ENCODE assay signal across 16 mouse cellular contexts in the genomic region with DNA sequence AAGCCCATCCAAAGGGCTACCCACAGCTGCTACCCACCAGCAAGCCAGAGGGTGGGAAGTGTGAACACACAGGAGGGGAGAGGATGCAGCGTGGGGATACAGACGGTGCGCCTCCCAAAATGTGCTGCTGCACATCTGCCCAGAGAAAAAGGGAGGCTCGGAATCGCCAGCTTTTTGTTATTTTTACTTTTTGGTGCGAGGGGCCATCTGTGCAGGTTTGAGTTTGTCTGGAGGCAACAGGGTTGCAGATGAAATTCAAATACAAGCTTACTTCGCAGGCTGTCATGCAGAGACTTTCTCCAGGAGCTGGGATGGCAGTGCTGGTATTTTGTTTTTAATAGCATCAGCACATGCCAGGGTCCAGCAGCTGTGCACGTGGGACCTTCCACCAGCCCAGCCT. TPM values are rescaled to one million over a fixed set of nuclear protein-coding genes. Genes with fewer than 3 reads are reported as not detected.
DNase-seq lines count a peak whose midpoint lies in the region; ATAC-seq and TF ChIP-seq lines count a peak whose summit lies in the region.
"Had no signal": no experiment of that assay in that cellular context is flagged by ENCODE, and none has a peak within 500 bp of the region (broad histone marks: within the 10 kb centered on the region; RNA-seq: fewer than 3 reads in every experiment).

No protein-coding gene starts in this region.

- peak overlapping the region; percentile 60; the same call in 1 of the 2 replicates for H3K4me2 ChIP-seq in CH12.LX (ENCODE audit: insufficient read depth, low read depth, poor library complexity, severe bottlenecking)
- H3K4me2 ChIP-seq in kidney, embryonic 16.5 days (replicated peaks; ENCODE audit: low read depth, low read length) = no peak overlapping the region
- H3K4me2 ChIP-seq: forebrain, embryonic 15.5 days; hindbrain, embryonic 13.5 days; liver, embryonic 15.5 days had no signal

- no peaks in the 10 kb centered on the region for H3K36me3 ChIP-seq in CH12.LX (replicated peaks in 1 of 2; ENCODE audit: control insufficient read depth in 1 of 2, insufficient read depth in 1 of 2, low read length in 1 of 2)
- no peaks in the 10 kb centered on the region for H3K36me3 ChIP-seq in kidney, embryonic 16.5 days (ENCODE audit: insufficient read depth, low read length)
- H3K36me3 ChIP-seq: forebrain, embryonic 15.5 days; hindbrain, embryonic 13.5 days; liver, embryonic 15.5 days had no signal

- no peak for TF ChIP-seq EP300 in CH12.LX (IDR thresholded peaks at IDR 0.05; ENCODE audit: low read length)

- peaks cover 25 to 68% of the 10 kb centered on the region in 2 experiments for H3K4me1 ChIP-seq in CH12.LX (ENCODE audit: control insufficient read depth in 1 of 2, insufficient read depth in 2 of 2)
- peaks cover 14% of the 10 kb centered on the region for H3K4me1 ChIP-seq in kidney, embryonic 16.5 days (ENCODE audit: insufficient read depth, low read length)
- peaks cover 7% of the 10 kb centered on the region; the same call in 1 of the 2 replicates for H3K4me1 ChIP-seq in lung, adult 2 months (ENCODE audit: control insufficient read depth, insufficient read depth, low read length)

- no peak for TF ChIP-seq RAD21 in CH12.LX (IDR thresholded peaks at IDR 0.05; ENCODE audit: low read depth, low read length)

- in situ Hi-C loops in CH12.LX (cut with MboI; ENCODE audit: low pct_ligation_motif_present, low pct_unique_long_range_greater_than_20kb, low sequenced_read_pairs) = no loop called here

- no peak for TF ChIP-seq CTCF in CH12.LX (conservative IDR thresholded peaks at IDR 0.05 in 1 of 2, IDR thresholded peaks at IDR 0.05 in 1 of 2; ENCODE audit: low read depth in 2 of 2, low read length in 2 of 2)
- TF ChIP-seq CTCF in lung, adult 2 months (IDR thresholded peaks at IDR 0.05; ENCODE audit: insufficient read depth, low read length) = no peak

- intact Hi-C loops in left cerebral cortex, postnatal 25 days (cut with DNase I) = loop anchor here (2.0 kb wide), 1 partner anchor 81 kb away; no protein-coding TSS in a partner anchor

- TF ChIP-seq POLR2A in CH12.LX (IDR thresholded peaks at IDR 0.05; ENCODE audit: low read depth, low read length) = no peak
- TF ChIP-seq POLR2A in lung, adult 2 months (IDR thresholded peaks at IDR 0.05; ENCODE audit: borderline replicate concordance, extremely low read depth, low read depth, low read length) = no peak

- DNase-seq in CH12.LX (ENCODE audit: extremely low read depth) = no peak
- DNase-seq in layer of hippocampus, adult 9-11 months = peak; percentile 66
- DNase-seq in left cerebral cortex, postnatal 25 days (ENCODE audit: low spot score in 2 of 2) = peak; percentile 58 to 92
- DNase-seq in thymus, postnatal 36 days = no peak
- no peak for DNase-seq in lung, adult 2 months
- DNase-seq in adrenal gland, adult 18-20 months (ENCODE audit: low spot score in 2 of 2) = no peak
- DNase-seq: cerebellum, postnatal 10 days; gastrocnemius, postnatal 25 days; heart, postnatal 14 days; thymus, adult 2 months had no signal

- peak overlapping the region; percentile 31; the same call in 1 of the 2 replicates for H3K9ac ChIP-seq in CH12.LX (ENCODE audit: insufficient read depth, low read depth)
- no peak overlapping the region for H3K9ac ChIP-seq in kidney, embryonic 16.5 days (replicated peaks; ENCODE audit: low read length)
- H3K9ac ChIP-seq: forebrain, embryonic 15.5 days; hindbrain, embryonic 13.5 days; liver, embryonic 15.5 days had no signal

- H3K27ac ChIP-seq in CH12.LX (ENCODE audit: insufficient read depth, low read depth) = no peak overlapping the region
- H3K27ac ChIP-seq in kidney, embryonic 16.5 days (ENCODE audit: low read length) = no peak overlapping the region
- H3K27ac ChIP-seq: forebrain, embryonic 15.5 days; hindbrain, embryonic 13.5 days; liver, embryonic 15.5 days had no signal

- ATAC-seq in frontal cortex, adult (ENCODE audit: low TSS enrichment) = peak; percentile 55
- no peak for ATAC-seq in kidney, embryonic 16.5 days (ENCODE audit: low FRiP score, low TSS enrichment)
- ATAC-seq: forebrain, embryonic 15.5 days; Patski had no signal

- H3K27me3 ChIP-seq in CH12.LX (replicated peaks) = no peaks in the 10 kb centered on the region
- no peaks in the 10 kb centered on the region for H3K27me3 ChIP-seq in kidney, embryonic 16.5 days (ENCODE audit: insufficient read depth, low read length)
- H3K27me3 ChIP-seq: liver, embryonic 15.5 days; Patski had no signal

- H3K9me3 ChIP-seq in CH12.LX (replicated peaks; ENCODE audit: low read length) = no peaks in the 10 kb centered on the region
- H3K9me3 ChIP-seq in kidney, embryonic 16.5 days (ENCODE audit: low read length) = no peaks in the 10 kb centered on the region
- H3K9me3 ChIP-seq: forebrain, embryonic 15.5 days; hindbrain, embryonic 13.5 days; liver, embryonic 15.5 days had no signal

- H3K4me3 ChIP-seq in CH12.LX (replicated peaks in 1 of 3; ENCODE audit: low read depth in 2 of 3, low read length in 2 of 3, poor library complexity in 1 of 3) = no peak overlapping the region
- H3K4me3 ChIP-seq in kidney, embryonic 16.5 days (ENCODE audit: low read length) = no peak overlapping the region
- no peak overlapping the region for H3K4me3 ChIP-seq in lung, adult 2 months (replicated peaks; ENCODE audit: extremely low read depth, low read depth, low read length)
- H3K4me3 ChIP-seq: forebrain, embryonic 15.5 days; hindbrain, embryonic 13.5 days; liver, embryonic 15.5 days had no signal

- WGBS in kidney, embryonic 16.5 days = 74% methylated on average over 8 of the region's 8 CpGs
- 81% methylated on average over 8 of the region's 8 CpGs for WGBS in lung, adult 2 months

- no peaks in the 10 kb centered on the region for H3K79me2 ChIP-seq in CH12.LX (replicated peaks; ENCODE audit: control insufficient read depth, extremely low read depth, insufficient read depth, poor library complexity, severe bottlenecking)

- dilution Hi-C loops in CH12.LX (cut with MboI; ENCODE audit: extremely low pct_ligation_motif_present, extremely low pct_unique_long_range_greater_than_20kb, low sequenced_read_pairs) = no loop called here

TF ChIP-seq in CH12.LX, 34 proteins besides CTCF, POLR2A, EP300 and RAD21:
- TF ChIP-seq MEF2A (IDR thresholded peaks at IDR 0.05; ENCODE audit: borderline replicate concordance, low read depth, low read length) (no peak), MAX (IDR thresholded peaks at IDR 0.05; ENCODE audit: low read length) (peak; percentile 25; the same call in 1 of the 2 replicates), RCOR1 (conservative IDR thresholded peaks at IDR 0.05; ENCODE audit: low read depth, low read length) (no peak), BHLHE40 (IDR thresholded peaks at IDR 0.05; ENCODE audit: low read depth, low read length) (peak; percentile 47), TBP (conservative IDR thresholded peaks at IDR 0.05; ENCODE audit: low read depth, low read length) (no peak)

RNA-seq across cellular contexts. Expression of gene Ccne1, which starts 19.5 kb away (rescaled TPM):
- 43.7 and 74.4 TPM in 2 replicates for total RNA-seq in CH12.LX (2012; rRNA removed)
- total RNA-seq in CH12.LX (2014; rRNA removed) = 70.0 and 77.8 TPM in 2 replicates
- polyA plus RNA-seq in CH12.LX (2012; ENCODE audit: insufficient read length, low read depth) = 109 and 110 TPM in 2 replicates
- total RNA-seq in left cerebral cortex, postnatal 25 days (2021) = 10 to 100 TPM; 16.7 to 18.8 TPM
- 59.9 and 63.7 TPM in 2 replicates for polyA plus RNA-seq in kidney, embryonic 16.5 days (2015; fragmentation: Nextera tagmentation; extraction: Ambion mirVana)
- 1.2 and 1.7 TPM in 2 replicates for polyA plus RNA-seq in lung, adult 2 months (2012; rRNA removed)
- 1 to 10 TPM; 7.7 to 8.9 TPM for total RNA-seq in adrenal gland, adult 18-20 months (2021)

Comparison
In these comparisons a context has a peak if more than half of its experiments do, and no peak if none do; other contexts are left out.
1. DNase-seq: peak in layer of hippocampus, adult 9-11 months (single experiment) and left cerebral cortex, postnatal 25 days (2 of 2); none in CH12.LX (single experiment), thymus, postnatal 36 days (0 of 2), lung, adult 2 months (single experiment) and adrenal gland, adult 18-20 months (0 of 2).